Comparison of ENCODE assay signal across 14 mouse cellular contexts in genomic region chr11:9647991-9648390, GRCm38 (mm10).
DNase-seq lines count a peak whose midpoint lies in the region; ATAC-seq and TF ChIP-seq lines count a peak whose summit lies in the region.
"Had no signal": no experiment of that assay in that cellular context is flagged by ENCODE, and none has a peak within 500 bp of the region (broad histone marks: within the 10 kb centered on the region; RNA-seq: fewer than 3 reads in every experiment).

No protein-coding gene starts in this region.

- no peak overlapping the region for H3K27ac ChIP-seq in forebrain, embryonic 14.5 days (ENCODE audit: low read depth, low read length)
- no peak overlapping the region for H3K27ac ChIP-seq in forebrain, embryonic 16.5 days (ENCODE audit: low read length)
- H3K27ac ChIP-seq in lung, postnatal 0 days (ENCODE audit: low read length): no peak overlapping the region
- H3K27ac ChIP-seq: embryonic facial prominence, embryonic 12.5 days; forebrain, embryonic 13.5 days; neural tube, embryonic 12.5 days had no signal

- H3K9me3 ChIP-seq in forebrain, embryonic 14.5 days (replicated peaks; ENCODE audit: control insufficient read depth, low read length): no peaks in the 10 kb centered on the region
- no peaks in the 10 kb centered on the region for H3K9me3 ChIP-seq in forebrain, embryonic 16.5 days (ENCODE audit: control insufficient read depth, low read length)
- H3K9me3 ChIP-seq in lung, postnatal 0 days (ENCODE audit: low read length): no peaks in the 10 kb centered on the region
- H3K9me3 ChIP-seq: embryonic facial prominence, embryonic 12.5 days; forebrain, embryonic 13.5 days; neural tube, embryonic 12.5 days had no signal

- no peak for TF ChIP-seq EP300 in lung, postnatal 0 days (IDR thresholded peaks at IDR 0.05)

- no peaks in the 10 kb centered on the region for H3K36me3 ChIP-seq in forebrain, embryonic 14.5 days (ENCODE audit: control insufficient read depth, insufficient read depth, low read length)
- H3K36me3 ChIP-seq in forebrain, embryonic 16.5 days (ENCODE audit: control insufficient read depth, insufficient read depth): no peaks in the 10 kb centered on the region
- H3K36me3 ChIP-seq in lung, postnatal 0 days (ENCODE audit: insufficient read depth, low read length): no peaks in the 10 kb centered on the region
- H3K36me3 ChIP-seq: embryonic facial prominence, embryonic 12.5 days; neural tube, embryonic 12.5 days had no signal

- no peak overlapping the region for H3K9ac ChIP-seq in forebrain, embryonic 14.5 days (ENCODE audit: low read length)
- H3K9ac ChIP-seq in forebrain, embryonic 16.5 days (replicated peaks; ENCODE audit: low read depth, low read length): no peak overlapping the region
- H3K9ac ChIP-seq in lung, postnatal 0 days (replicated peaks; ENCODE audit: low read depth): no peak overlapping the region
- H3K9ac ChIP-seq: embryonic facial prominence, embryonic 12.5 days; forebrain, embryonic 13.5 days; neural tube, embryonic 12.5 days had no signal

- WGBS in forebrain, embryonic 14.5 days: 74% methylated on average over 3 of the region's 3 CpGs
- WGBS in forebrain, embryonic 16.5 days: 71% methylated on average over 3 of the region's 3 CpGs
- 52% methylated on average over 3 of the region's 3 CpGs for WGBS in lung, postnatal 0 days

- H3K4me1 ChIP-seq in forebrain, embryonic 14.5 days (ENCODE audit: control insufficient read depth, insufficient read depth, low read length): no peaks in the 10 kb centered on the region
- H3K4me1 ChIP-seq in forebrain, embryonic 16.5 days (replicated peaks; ENCODE audit: control insufficient read depth, insufficient read depth, low read length): 0 out of 2 replicates have a peak, but pooled peaks cover 6% of the 10 kb centered on the region
- H3K4me1 ChIP-seq in lung, postnatal 0 days (ENCODE audit: insufficient read depth, low read depth, low read length): no peaks in the 10 kb centered on the region
- H3K4me1 ChIP-seq: embryonic facial prominence, embryonic 12.5 days; forebrain, embryonic 13.5 days; neural tube, embryonic 12.5 days had no signal

- TF ChIP-seq CTCF in lung, postnatal 0 days (IDR thresholded peaks at IDR 0.05): peak; percentile 39

- DNase-seq in forebrain, embryonic 14.5 days (ENCODE audit: low spot score): peak; percentile 24
- DNase-seq in lung, postnatal 0 days (ENCODE audit: low spot score): peak; percentile 14
- DNase-seq in lung, postnatal 10 days: no peak
- DNase-seq in NIH3T3 (ENCODE audit: low read depth): peak; percentile 18
- DNase-seq in embryo, embryonic 11.5 days (ENCODE audit: low read depth, low spot score): peak; percentile 1
- no peak for DNase-seq in gastrocnemius, postnatal 4 days (ENCODE audit: low spot score in 2 of 2)
- no peak for DNase-seq in kidney, adult 18-20 months
- DNase-seq: right cerebral cortex, adult 18-20 months; thymus, postnatal 25 days had no signal

- H3K27me3 ChIP-seq in forebrain, embryonic 14.5 days (replicated peaks; ENCODE audit: control insufficient read depth, insufficient read depth, low read length): no peaks in the 10 kb centered on the region
- no peaks in the 10 kb centered on the region for H3K27me3 ChIP-seq in forebrain, embryonic 16.5 days (replicated peaks; ENCODE audit: control insufficient read depth, insufficient read depth, low read length)
- H3K27me3 ChIP-seq in lung, postnatal 0 days (replicated peaks; ENCODE audit: insufficient read depth, low read length): no peaks in the 10 kb centered on the region
- H3K27me3 ChIP-seq: embryonic facial prominence, embryonic 12.5 days; forebrain, embryonic 13.5 days; neural tube, embryonic 12.5 days had no signal

- H3K4me3 ChIP-seq in forebrain, embryonic 14.5 days (ENCODE audit: low read depth, low read length): no peak overlapping the region
- H3K4me3 ChIP-seq in forebrain, embryonic 16.5 days (replicated peaks; ENCODE audit: low read length): no peak overlapping the region
- no peak overlapping the region for H3K4me3 ChIP-seq in lung, postnatal 0 days (ENCODE audit: low read depth, low read length)
- H3K4me3 ChIP-seq: embryonic facial prominence, embryonic 12.5 days; forebrain, embryonic 13.5 days; neural tube, embryonic 12.5 days had no signal

- ATAC-seq in forebrain, embryonic 14.5 days: no peak
- no peak for ATAC-seq in forebrain, embryonic 16.5 days
- ATAC-seq in lung, postnatal 0 days: no peak
- ATAC-seq: forebrain, embryonic 13.5 days had no signal

- H3K4me2 ChIP-seq in forebrain, embryonic 14.5 days (ENCODE audit: low read length): no peak overlapping the region
- no peak overlapping the region for H3K4me2 ChIP-seq in forebrain, embryonic 16.5 days (ENCODE audit: low read length)
- H3K4me2 ChIP-seq in lung, postnatal 0 days (replicated peaks; ENCODE audit: low read depth, low read length): no peak overlapping the region
- H3K4me2 ChIP-seq: embryonic facial prominence, embryonic 12.5 days; forebrain, embryonic 13.5 days; midbrain, embryonic 11.5 days; neural tube, embryonic 12.5 days had no signal

Comparison
In these comparisons a context has a peak if more than half of its experiments do, and no peak if none do; other contexts are left out.
1. DNase-seq: peak in forebrain, embryonic 14.5 days (single experiment), lung, postnatal 0 days (single experiment), NIH3T3 (single experiment) and embryo, embryonic 11.5 days (single experiment); none in lung, postnatal 10 days (single experiment), gastrocnemius, postnatal 4 days (0 of 2) and kidney, adult 18-20 months (single experiment).